Mouse (Mus musculus): Measurements from ENCODE around the gene Rraga. TPM values are rescaled to one million over a fixed set of nuclear protein-coding genes. Genes with fewer than 3 reads are reported as not detected.

Gene Rraga
- polyA plus RNA-seq, 1 experiment from 2014 or later = 26.3 TPM

DNA sequence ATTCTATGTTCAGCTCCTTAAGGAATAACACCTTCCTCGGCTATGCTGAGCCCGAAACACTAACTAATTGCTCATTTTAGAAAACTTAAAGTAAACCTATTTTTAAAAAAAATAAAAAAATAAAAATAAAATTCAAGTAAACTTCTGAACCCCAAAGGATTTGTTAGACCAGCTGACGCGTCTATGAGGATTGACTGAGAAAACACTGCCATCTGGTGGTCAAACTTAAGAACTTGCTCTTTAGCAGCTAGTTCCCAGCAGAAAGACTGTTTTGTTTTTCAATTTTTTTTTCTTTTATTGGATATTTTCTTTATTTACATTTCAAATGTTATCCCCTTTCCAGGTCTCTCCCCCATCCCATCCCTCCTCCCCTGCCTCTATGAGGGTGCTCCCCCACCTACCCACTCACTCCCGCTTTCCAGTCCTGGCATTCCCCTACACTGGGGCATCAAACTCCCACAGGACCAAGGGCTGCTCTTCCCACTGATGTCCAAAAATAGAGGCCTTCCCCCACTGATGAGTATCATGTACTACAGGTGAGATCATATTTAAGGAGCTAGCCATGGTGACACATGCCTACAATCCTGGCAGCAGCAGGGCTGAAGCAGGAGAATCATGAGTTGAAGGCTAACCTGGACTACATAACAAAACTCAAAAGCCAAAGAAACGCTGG is 20.3 kb upstream of the Rraga start:
- no peak for ATAC-seq (ENCODE audit: insufficient read depth)
- Histone ChIP-seq H3K9me3 (replicated peaks) (no peaks in the 10 kb centered on the region), H3K4me3 (replicated peaks) (no peak overlapping the region), H3K36me3 (replicated peaks) (no peaks in the 10 kb centered on the region), H3K27me3 (no peaks in the 10 kb centered on the region), H3K9ac (no peak overlapping the region), H3K27ac (replicated peaks) (no peak overlapping the region), H3K4me1 (replicated peaks) (no peaks in the 10 kb centered on the region), H3K4me2 (no peak overlapping the region)
- 18% methylated on average over 6 of the region's 6 CpGs for WGBS (ENCODE audit: insufficient replicate concordance)

DNA sequence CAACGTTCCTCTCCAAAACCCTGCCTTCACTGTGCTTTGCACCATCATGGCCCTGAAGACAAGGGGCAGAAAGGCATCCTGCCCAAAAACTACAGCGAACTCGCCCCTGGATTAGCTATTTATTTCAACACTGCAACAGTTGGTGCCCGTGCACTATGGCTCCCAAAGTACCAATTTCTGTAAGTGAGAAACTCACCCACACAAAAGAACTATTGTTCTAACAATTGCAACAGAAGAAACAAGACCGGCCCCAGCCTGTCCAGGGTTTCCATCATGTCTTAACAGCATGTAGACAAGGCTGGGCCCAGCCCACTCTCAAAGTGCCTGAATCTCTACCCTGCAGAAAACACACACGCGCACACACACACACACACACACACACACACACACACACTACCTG is 18.1 kb upstream of the Rraga start:
- no peak for ATAC-seq (ENCODE audit: insufficient read depth)
- WGBS (ENCODE audit: insufficient replicate concordance) = 61% methylated on average over 7 of the region's 7 CpGs

GRCm38 (mm10) chr4:86558228-86558627 is 17.2 kb upstream of the Rraga start, which contains the start of gene Saxo1:
Saxo1 (minus strand) TSS chr4:86558328.
- Histone ChIP-seq H3K4me3 (replicated peaks) (no peak within 1 kb of the TSS), H3K36me3 (replicated peaks) (no peaks in the 10 kb centered on the region), H3K27me3 (no peaks in the 10 kb centered on the region), H3K4me2 (no peak within 1 kb of the TSS), H3K4me1 (replicated peaks) (no peaks in the 10 kb centered on the region), H3K9ac (no peak within 1 kb of the TSS), H3K27ac (replicated peaks) (no peak within 1 kb of the TSS), H3K9me3 (replicated peaks) (no peaks in the 10 kb centered on the region)
- 69% methylated on average over 7 of the region's 7 CpGs for WGBS (ENCODE audit: insufficient replicate concordance)
- ATAC-seq (ENCODE audit: insufficient read depth) = no peak

More for the DNA sequence above, 18.1 kb upstream of the Rraga start:
- no peaks in the 10 kb centered on the region for H3K9me3 ChIP-seq (replicated peaks)
- H3K4me2 ChIP-seq = no peak overlapping the region
- no peaks in the 10 kb centered on the region for H3K27me3 ChIP-seq
- no peak overlapping the region for H3K4me3 ChIP-seq (replicated peaks)
- H3K9ac ChIP-seq = no peak overlapping the region
- no peak overlapping the region for H3K27ac ChIP-seq (replicated peaks)
- no peaks in the 10 kb centered on the region for H3K4me1 ChIP-seq (replicated peaks)
- no peaks in the 10 kb centered on the region for H3K36me3 ChIP-seq (replicated peaks)

GRCm38 (mm10) chr4:86559006-86559405 is 16.5 kb upstream of the Rraga start:
- H3K9me3 ChIP-seq (replicated peaks) = no peaks in the 10 kb centered on the region
- H3K27ac ChIP-seq (replicated peaks) = no peak overlapping the region
- ATAC-seq (ENCODE audit: insufficient read depth) = no peak
- 47% methylated on average over 4 of the region's 4 CpGs for whole genome bisulfite sequencing (ENCODE audit: insufficient replicate concordance)
- no peak overlapping the region for H3K4me3 ChIP-seq (replicated peaks)
- H3K27me3 ChIP-seq = no peaks in the 10 kb centered on the region
- H3K36me3 ChIP-seq (replicated peaks) = no peaks in the 10 kb centered on the region
- no peaks in the 10 kb centered on the region for H3K4me1 ChIP-seq (replicated peaks)
- no peak overlapping the region for H3K9ac ChIP-seq
- no peak overlapping the region for H3K4me2 ChIP-seq

GRCm38 (mm10) chr4:86561061-86561460 is 14.4 kb upstream of the Rraga start:
- H3K9ac ChIP-seq = no peak overlapping the region
- H3K4me2 ChIP-seq = no peak overlapping the region
- H3K36me3 ChIP-seq (replicated peaks) = no peaks in the 10 kb centered on the region
- H3K27ac ChIP-seq (replicated peaks) = no peak overlapping the region
- no peak for ATAC-seq (ENCODE audit: insufficient read depth)
- no peak overlapping the region for H3K4me3 ChIP-seq (replicated peaks)
- no peaks in the 10 kb centered on the region for H3K27me3 ChIP-seq
- H3K4me1 ChIP-seq (replicated peaks) = peaks cover 9% of the 10 kb centered on the region; the same call in 1 of the 2 replicates
- WGBS (ENCODE audit: insufficient replicate concordance) = 81% methylated on average over 3 of the region's 3 CpGs
- no peaks in the 10 kb centered on the region for H3K9me3 ChIP-seq (replicated peaks)

DNA sequence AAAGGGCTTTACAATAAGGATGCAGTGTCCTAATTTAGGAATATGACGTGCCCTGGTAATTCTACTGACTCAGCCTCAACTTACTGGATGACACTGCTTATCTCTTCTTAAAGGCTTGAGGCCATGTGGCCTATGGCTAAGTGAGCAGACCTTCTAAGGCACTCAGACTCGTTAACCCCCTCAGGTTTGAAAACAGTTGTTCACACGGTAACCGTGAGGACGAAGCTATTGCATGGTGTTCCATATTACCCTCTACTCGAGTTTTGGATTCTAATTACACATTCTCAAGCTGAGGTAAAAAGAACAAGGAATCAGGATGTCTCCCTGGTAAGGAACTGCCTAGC is 557 bp upstream of the Rraga start:
- 0 out of 2 replicates have a peak, but pooled peaks have one; percentile 8 for ATAC-seq (ENCODE audit: insufficient read depth)
- Histone ChIP-seq H3K9ac (peak overlapping the region; percentile 91), H3K4me1 (replicated peaks) (peaks cover 28% of the 10 kb centered on the region), H3K27me3 (0 out of 2 replicates have a peak, but pooled peaks cover 6% of the 10 kb centered on the region), H3K4me3 (replicated peaks) (peak overlapping the region; percentile 89), H3K27ac (replicated peaks) (peak overlapping the region; percentile 98), H3K4me2 (peak overlapping the region; percentile 85), H3K36me3 (replicated peaks) (peaks cover 9% of the 10 kb centered on the region), H3K9me3 (replicated peaks) (no peaks in the 10 kb centered on the region)
- WGBS (ENCODE audit: insufficient replicate concordance) = 9% methylated on average over 6 of the region's 6 CpGs

DNA sequence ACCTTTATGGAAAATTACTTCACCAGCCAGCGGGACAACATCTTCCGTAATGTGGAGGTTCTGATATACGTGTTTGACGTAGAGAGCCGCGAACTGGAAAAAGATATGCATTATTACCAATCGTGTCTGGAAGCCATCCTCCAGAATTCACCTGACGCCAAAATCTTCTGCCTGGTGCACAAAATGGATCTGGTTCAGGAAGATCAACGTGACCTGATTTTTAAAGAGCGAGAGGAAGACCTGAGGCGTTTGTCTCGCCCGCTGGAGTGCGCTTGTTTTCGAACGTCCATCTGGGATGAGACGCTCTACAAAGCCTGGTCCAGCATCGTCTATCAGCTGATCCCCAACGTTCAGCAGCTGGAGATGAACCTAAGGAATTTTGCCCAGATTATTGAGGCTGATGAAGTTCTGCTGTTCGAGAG is 663 bp downstream of the Rraga start:
- WGBS (ENCODE audit: insufficient replicate concordance) = under 1% methylated on average over 20 of the region's 20 CpGs
- peak overlapping the region; percentile 89 for H3K4me3 ChIP-seq (replicated peaks)
- 0 out of 2 replicates have a peak, but pooled peaks cover 6% of the 10 kb centered on the region for H3K27me3 ChIP-seq
- peak overlapping the region; percentile 91 for H3K9ac ChIP-seq
- ATAC-seq (ENCODE audit: insufficient read depth) = no peak
- no peaks in the 10 kb centered on the region for H3K9me3 ChIP-seq (replicated peaks)
- peak overlapping the region; percentile 98 for H3K27ac ChIP-seq (replicated peaks)
- H3K4me1 ChIP-seq (replicated peaks) = peaks cover 28% of the 10 kb centered on the region
- H3K4me2 ChIP-seq = peak overlapping the region; percentile 85
- H3K36me3 ChIP-seq (replicated peaks) = peaks cover 20% of the 10 kb centered on the region

DNA sequence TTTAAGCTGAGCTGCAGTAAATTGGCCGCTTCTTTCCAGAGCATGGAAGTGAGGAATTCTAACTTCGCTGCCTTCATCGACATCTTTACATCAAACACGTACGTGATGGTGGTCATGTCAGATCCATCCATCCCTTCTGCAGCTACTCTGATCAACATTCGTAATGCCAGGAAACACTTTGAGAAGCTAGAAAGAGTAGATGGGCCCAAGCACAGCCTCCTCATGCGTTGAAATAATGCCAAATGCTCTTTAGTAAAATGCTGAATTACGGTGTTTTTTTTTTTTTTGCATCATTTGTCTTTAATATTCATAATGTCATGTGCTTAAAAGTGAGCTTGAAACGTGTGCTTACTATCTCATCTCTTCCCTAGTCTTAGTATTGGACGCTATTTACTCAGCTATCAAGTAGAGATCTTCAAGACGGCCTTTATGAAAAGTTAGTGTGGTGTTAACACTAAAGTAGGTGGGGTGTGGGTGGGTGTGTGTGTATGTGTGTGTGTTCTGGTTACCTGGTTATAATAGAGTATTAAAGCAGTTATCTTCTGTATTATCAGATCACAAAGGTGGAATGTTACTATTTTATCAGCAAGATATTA is 1.3 kb downstream of the Rraga start:
- H3K36me3 ChIP-seq (replicated peaks) = peaks cover 20% of the 10 kb centered on the region
- H3K27me3 ChIP-seq = 0 out of 2 replicates have a peak, but pooled peaks cover 6% of the 10 kb centered on the region
- ATAC-seq (ENCODE audit: insufficient read depth) = no peak
- no peaks in the 10 kb centered on the region for H3K9me3 ChIP-seq (replicated peaks)
- peak overlapping the region; percentile 98 for H3K27ac ChIP-seq (replicated peaks)
- H3K4me2 ChIP-seq = peak overlapping the region; percentile 85
- 9% methylated on average over 11 of the region's 11 CpGs for WGBS (ENCODE audit: insufficient replicate concordance)
- H3K4me1 ChIP-seq (replicated peaks) = peaks cover 28% of the 10 kb centered on the region
- H3K4me3 ChIP-seq (replicated peaks) = peak overlapping the region; percentile 89
- H3K9ac ChIP-seq = peak overlapping the region; percentile 91

- Histone ChIP-seq H3K4me2 (no peak overlapping the region), H3K27ac (replicated peaks) (no peak overlapping the region), H3K9me3 (replicated peaks) (no peaks in the 10 kb centered on the region), H3K4me3 (replicated peaks) (no peak overlapping the region), H3K27me3 (no peaks in the 10 kb centered on the region), H3K9ac (no peak overlapping the region), H3K4me1 (replicated peaks) (peaks cover 22% of the 10 kb centered on the region), H3K36me3 (replicated peaks) (peaks cover 48% of the 10 kb centered on the region)
- no peak for ATAC-seq (ENCODE audit: insufficient read depth)
- 60% methylated on average over 4 of the region's 4 CpGs for WGBS (ENCODE audit: insufficient replicate concordance)
These were observed 4.6 kb downstream of the Rraga start for GRCm38 (mm10) chr4:86580056-86580455.

DNA sequence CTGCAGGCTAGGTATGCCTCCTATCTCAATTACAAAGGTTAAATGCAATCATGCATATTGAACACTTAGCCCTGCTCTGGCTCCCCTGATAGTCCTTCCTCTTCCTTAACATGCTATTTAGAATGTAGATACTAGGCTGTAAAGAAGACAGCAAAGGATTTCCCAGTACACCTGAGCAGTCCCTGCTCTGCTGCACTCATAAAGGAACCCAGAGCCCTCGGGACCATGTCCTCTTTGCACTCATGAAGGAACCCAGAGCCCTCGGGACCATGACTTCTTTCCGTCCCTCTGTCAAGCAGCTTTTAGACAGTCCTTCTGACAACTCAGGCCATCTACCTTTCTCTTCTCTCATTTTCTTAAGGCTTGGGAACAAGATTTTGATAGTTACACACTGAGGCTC is 5.1 kb downstream of the Rraga start:
- Histone ChIP-seq H3K4me2 (no peak overlapping the region), H3K36me3 (replicated peaks) (peaks cover 54% of the 10 kb centered on the region), H3K4me1 (replicated peaks) (peaks cover 20% of the 10 kb centered on the region), H3K27me3 (no peaks in the 10 kb centered on the region), H3K9me3 (replicated peaks) (no peaks in the 10 kb centered on the region), H3K4me3 (replicated peaks) (no peak overlapping the region), H3K9ac (no peak overlapping the region), H3K27ac (replicated peaks) (no peak overlapping the region)
- ATAC-seq (ENCODE audit: insufficient read depth) = no peak
- 81% methylated on average over 3 of the region's 3 CpGs for WGBS (ENCODE audit: insufficient replicate concordance)

- ATAC-seq (ENCODE audit: insufficient read depth) = no peak
- H3K27ac ChIP-seq (replicated peaks) = no peak overlapping the region
- H3K36me3 ChIP-seq (replicated peaks) = peaks cover 84% of the 10 kb centered on the region
- no peaks in the 10 kb centered on the region for H3K27me3 ChIP-seq
- H3K4me2 ChIP-seq = no peak overlapping the region
- no peak overlapping the region for H3K4me3 ChIP-seq (replicated peaks)
- no peaks in the 10 kb centered on the region for H3K9me3 ChIP-seq (replicated peaks)
- no peaks in the 10 kb centered on the region for H3K4me1 ChIP-seq (replicated peaks)
- no peak overlapping the region for H3K9ac ChIP-seq
- 80% methylated on average over 3 of the region's 3 CpGs for WGBS (ENCODE audit: insufficient replicate concordance)
These were observed 12.8 kb downstream of the Rraga start for GRCm38 (mm10) chr4:86588236-86588635.

Measured in liver, embryonic 15.5 days (tissue).